Mouse (Mus musculus) embryo, embryonic 10.5 days (tissue): ENCODE data around the gene Mbnl1.

ENCODE experiments used
- DNase-seq: peaks from one replicate; pipeline ENCODE4 v3.0.0-alpha.2; 2015; ENCODE audit warnings: low spot score

The Mbnl1 gene

DNA sequence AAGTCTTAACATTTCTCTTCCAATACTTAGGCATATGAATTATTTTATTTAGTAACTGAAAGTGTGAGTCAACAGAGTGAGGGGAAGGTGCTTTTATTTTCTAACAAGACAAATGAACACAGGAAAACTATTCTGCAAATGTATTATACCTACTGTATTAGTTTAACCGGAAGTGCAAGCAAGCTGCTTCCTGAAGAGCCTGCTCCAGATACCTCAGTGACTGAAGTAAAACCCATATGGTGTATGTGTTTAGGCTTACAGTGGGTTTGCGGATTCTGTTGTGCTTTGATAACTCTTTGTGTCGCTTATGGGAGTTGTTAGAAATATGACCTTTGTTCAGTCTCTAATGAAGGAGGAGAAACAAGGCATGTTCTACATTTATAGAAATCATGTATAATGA, 46.7 kb downstream of the Mbnl1 start:
- no peak for DNase-seq

- no peak for DNase-seq
Observed at GRCm38 (mm10) chr3:60524127-60524526, 51.5 kb downstream of the Mbnl1 start.

DNA sequence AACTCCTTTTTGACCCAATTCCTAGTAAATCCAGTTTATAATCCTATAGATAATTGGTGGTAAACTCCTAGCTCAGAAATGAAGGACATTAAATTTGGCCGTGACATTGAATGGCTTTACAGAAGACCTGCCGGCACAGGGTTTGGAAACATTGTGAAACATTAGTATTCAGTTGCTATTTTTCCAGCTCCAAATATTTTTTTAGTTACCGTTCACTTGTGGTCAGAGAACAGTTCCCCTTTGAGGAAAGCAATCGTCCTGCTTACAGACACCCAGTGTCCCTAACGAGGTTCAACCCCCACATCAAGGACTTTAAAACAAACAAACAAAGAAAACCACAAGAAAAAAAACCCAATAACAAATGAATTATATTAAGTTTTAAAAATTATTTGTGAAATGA, 58.7 kb downstream of the Mbnl1 start:
- no peak for DNase-seq

- no peak for DNase-seq
Observed at GRCm38 (mm10) chr3:60531826-60532225, 59.2 kb downstream of the Mbnl1 start.

DNA sequence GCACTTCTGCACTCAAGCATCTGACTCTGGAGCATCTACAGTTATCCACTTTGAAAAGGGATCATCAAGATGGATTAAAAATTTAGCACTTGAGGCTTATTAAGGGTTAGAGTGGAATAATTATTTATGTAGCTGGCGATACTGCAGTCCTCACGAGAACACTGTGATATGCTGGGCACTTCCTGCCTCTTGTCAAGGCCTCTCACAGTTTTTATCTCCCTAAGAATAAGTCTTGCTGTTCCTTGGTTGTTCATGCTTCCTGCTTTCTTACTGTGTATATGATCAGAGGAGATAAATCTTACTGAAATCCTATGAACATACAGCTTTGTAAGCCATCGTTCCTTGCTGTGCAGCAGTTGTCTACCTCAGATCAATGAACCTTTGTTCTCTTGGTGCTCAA, 62.6 kb downstream of the Mbnl1 start:
- no peak for DNase-seq

DNA sequence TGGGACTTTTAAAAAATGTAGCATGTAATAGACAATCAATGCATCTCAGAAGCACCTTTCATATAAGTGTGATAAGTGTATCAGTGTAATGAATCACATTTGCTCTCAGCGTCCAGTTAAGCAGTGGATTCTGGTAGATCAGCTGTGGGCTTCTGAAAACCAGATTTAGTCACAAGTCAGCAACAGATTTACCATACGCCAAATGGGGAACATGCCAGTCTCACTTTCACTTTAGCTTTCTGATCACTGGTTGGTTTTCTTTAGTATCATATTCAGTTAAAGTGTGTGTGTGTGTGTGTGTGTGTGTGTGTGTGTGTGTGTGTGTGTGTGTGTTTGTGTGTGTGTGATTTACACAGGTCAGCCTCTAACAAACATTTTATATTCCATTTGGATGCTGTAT, 64.4 kb downstream of the Mbnl1 start:
- DNase-seq = no peak

DNA sequence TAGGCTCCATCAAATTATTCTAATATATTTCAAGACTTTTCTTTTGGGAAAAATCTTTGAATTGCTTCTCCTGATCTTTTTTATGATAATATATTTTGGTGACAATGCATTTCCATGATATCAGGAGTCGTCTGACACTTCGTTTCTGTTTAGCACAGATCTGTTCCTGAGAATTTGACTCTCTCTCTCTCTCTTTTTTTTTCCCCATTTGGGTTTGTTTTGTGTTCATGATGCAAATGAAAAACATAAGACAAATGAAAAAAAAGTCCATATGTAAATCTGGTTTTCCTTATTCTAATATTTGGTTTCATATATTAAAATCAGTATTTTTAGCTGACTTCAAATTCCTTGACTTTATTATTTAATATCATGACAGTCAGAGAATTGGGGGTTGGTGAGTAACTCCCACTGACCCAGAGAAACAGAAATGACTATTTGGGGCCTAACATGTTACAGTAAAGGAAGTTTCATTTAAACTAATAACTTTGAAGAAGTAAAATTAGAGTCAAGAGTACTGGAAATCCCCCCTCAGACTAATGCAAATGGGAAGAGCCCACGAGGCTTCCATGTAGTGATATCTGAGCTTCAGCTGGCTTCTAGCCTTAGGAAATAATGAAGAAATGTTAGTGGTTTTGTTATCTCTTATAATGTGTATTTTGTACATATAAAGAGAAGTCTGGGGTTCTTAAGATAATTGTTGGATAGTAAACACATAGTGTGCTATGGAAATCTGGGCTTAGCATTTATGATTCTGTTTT, 65.8 kb downstream of the Mbnl1 start:
- DNase-seq = no peak

DNA sequence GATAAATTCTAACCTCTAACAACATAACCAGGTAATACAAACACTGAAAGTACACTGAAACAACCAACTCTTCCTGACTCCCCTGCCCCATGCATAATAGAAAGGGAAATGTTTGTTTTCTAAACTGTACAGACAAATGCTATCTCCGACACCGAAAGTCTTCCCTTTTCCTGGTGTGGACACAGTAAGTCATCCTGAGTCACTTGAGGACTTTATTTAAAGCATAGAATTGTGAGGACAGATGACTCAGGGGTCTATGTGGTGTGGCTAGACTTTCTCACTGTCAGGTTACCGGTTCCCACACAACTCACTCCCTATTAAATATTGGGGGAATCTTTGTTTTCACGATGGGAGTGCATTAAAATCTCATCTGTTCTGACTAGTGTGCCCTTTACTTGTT, 68.5 kb downstream of the Mbnl1 start:
- DNase-seq = no peak

DNA sequence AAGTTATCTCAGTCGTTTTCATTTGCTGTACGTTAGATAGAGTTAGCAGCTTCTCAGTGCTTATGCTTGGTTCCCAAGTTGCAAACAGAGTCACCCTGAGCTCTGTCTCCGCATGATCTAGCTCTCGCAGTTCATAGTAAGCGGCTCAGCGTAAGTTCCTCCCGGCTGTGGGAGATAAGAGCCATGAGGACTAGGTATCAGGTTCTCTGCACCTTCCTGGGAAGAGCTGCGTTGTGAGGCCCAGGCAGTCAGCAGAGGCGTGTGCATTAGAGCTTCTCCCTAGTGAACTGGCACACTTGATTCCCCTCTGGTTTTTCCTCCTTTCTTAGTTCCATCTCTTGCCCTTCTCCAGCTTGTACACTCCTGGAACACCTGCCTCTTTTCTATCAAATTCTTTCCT, 73.6 kb downstream of the Mbnl1 start:
- DNase-seq = no peak

DNA sequence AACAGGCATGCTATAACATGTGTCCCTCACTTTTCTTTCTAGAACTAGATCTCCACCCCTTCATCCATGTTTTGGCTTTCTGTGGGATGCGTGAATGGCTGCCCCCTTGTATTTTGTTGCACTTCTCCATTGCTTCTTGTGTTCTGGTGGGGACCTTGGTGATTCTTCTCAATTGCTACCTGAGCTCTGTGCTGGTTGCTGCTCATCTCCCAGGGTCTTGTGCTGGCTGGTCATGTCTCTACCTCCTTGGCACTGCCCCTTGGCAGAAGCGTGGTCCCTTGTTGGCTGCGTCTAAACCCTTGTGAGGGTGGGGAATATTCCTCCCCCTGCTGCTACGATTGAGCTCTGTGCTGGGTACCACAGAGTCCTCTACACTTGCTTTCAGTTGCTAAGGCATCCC, 74.3 kb downstream of the Mbnl1 start:
- no peak for DNase-seq

DNA sequence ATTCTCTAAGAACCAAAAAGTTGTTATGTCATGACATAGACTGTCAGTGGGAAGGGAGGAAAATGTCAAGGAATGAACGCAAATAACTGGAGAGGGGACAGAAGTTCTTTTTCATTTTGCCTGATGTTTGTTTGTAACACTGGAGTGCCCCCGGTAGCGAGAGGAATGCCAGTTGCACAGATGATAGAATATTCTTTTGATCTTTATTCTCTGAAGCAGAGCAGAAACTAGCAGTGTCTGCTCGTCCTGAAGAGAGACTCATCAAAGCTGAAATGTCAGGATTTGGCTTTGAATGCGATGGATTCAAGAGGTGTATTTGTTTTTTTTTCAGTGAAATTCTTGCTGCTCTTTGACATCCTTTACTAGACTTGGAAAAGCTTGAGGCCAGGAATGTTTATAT, 77.9 kb downstream of the Mbnl1 start:
- DNase-seq = no peak

DNA sequence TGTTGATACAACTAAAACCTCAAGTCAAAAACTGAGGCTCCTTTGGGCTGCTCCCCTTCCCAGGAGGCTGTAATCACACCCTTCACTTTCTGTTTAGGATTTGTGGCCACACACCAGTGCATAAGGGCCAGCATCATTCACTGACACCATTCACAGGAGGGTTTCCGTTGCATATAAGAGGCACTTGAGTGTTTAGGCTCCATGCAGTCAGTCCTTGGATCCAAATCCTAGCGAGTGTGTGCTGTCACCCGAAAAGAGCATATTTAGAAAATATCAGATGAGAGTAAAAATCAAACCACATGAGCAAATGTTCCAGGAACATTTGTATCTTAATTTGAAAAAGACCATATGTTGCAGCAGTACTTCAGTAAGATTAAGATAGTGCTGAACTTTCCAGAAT, 79.0 kb downstream of the Mbnl1 start:
- DNase-seq = no peak

DNA sequence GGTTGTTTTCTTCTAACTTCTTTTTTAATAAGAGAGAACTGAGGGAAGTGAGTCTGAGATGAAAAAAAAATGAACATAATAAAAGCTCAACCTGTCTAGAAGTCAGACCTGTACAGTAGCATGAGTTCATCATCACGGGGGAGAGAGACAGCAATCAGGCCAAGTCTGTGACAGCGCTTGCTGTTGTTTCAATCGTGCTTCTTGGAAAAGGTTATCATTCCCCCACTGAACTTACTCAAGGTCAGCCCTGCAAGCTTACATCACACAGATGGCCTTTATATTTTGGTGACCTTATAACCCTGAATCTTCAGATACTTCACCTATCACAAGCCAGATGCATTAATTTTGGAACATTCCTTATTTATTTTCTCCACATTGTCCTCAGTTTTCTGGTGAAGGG, 80.4 kb downstream of the Mbnl1 start:
- DNase-seq = no peak

- no peak for DNase-seq
Observed at GRCm38 (mm10) chr3:60556596-60556995, 84.0 kb downstream of the Mbnl1 start.

- no peak for DNase-seq
Observed at GRCm38 (mm10) chr3:60558252-60558862, 85.7 kb downstream of the Mbnl1 start.

GRCm38 (mm10) chr3:60559762-60560161, 87.1 kb downstream of the Mbnl1 start:
- DNase-seq = no peak

DNA sequence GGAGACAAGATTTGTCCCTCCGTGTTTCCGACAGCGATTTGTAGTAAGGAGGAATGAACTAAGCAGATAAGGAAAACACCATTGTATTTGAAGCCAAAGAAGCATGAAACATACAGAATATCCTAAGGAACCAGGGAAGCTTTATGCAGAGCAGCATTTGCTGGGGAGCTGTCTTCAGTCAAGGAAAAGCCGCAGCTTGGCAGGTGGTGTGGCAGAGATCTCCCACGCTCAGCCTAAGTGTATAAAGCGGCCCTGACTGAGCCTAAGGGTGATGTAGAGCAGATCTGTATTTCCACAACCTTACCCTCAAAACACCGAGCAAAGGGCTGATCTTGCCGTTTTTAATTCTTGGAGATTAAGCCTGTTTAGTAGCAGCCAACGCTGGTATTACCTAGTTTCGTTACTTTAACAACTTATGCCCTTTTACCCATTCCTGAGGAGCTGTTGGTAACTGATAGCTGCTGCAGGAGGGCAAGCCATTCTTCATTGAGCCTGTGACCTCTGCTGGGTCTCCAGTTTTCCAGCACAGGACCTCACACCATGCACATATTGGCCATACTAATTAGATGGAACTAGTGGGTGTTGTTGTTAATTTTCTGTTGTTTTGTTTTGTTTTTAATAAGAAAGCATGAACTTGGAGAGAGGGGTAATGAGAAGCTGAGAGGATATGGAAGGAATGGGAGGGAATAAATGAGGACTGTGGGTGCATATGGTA, 91.1 kb downstream of the Mbnl1 start:
- DNase-seq = no peak

DNA sequence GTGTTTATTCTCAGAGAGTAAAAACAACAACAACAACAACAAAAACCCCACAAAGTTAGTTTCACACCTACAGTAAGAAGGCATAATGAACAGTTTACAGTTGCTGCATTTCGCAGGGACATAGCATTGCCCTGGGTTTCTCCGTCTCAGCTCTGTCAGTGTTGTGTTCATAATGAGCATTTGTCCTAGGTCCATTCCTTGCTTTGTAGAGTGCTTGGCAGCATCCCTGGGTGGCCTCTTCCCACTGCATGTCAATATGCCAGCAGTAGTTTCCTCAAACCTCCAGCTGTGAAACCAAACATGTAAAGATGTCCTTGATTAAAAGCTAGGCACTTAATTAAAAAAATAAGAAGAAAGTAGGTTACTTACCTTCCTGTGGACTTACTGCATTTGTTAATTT, 91.6 kb downstream of the Mbnl1 start:
- no peak for DNase-seq

- DNase-seq = no peak
Observed at GRCm38 (mm10) chr3:60565204-60565603, 92.6 kb downstream of the Mbnl1 start.

- DNase-seq = no peak
Observed at GRCm38 (mm10) chr3:60565950-60566349, 93.3 kb downstream of the Mbnl1 start.

DNA sequence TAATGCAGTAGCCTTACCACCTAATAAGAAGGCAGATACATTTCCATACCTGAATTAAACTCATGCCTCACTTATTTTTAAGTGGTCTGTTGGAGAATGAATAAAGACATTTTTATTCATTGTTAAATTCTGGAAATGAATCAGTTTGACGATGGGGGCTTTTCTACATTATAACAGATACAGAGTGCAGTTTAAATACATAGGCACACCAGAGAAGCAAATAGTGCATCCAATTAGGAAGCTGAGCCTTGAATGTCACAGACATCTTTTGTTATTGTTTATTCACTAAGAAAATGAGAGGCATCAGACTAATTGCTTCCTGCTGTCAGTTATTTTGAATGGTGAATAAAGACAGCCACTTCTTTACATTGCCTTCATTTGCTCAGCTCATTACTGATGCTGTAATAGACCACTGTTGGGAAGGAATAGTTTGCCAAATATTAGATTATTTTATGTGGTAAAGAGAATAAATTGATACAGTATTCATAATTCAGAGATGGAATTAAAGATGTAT, 95.6 kb downstream of the Mbnl1 start:
- no peak for DNase-seq

DNA sequence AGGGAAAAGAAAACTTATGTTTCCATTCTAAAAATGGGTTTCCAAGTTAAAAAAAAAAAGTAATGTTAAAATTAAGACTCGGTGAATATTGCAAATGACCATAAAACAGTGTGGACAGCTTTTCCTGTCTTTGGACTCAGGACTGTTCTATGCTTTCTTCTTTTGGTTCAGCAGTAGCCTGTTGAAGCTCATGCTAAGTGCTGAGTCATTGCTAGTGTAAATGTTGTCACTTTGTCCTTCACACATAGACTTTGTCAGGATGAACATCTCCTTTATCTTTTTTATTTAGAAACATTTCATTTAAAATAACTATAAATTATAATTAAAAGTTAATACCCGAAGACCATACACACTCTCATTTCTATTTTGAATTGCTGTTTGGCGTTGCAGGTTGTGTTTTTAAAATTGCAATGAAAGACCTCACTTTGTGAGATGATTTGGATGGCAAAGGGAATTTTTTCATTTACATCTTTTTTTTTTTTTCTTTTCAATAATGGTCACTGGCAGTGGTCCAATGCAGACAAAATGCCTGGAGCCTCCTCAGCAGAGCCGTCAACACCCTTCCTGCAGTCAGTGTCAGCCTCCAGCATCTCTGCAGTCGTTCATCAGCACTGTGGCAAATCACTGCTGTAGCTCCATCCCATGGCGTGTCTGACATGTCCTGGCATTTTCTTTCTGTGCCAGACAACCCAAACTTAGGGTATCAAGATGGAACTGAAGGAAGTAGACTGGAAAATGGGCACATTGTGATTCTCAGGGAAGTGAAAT, 96.4 kb downstream of the Mbnl1 start:
- no peak for DNase-seq
